Mouse (Mus musculus) gastrocnemius, adult 2 months (tissue): ENCODE data around the gene Nat9. TPM values are rescaled to one million over a fixed set of nuclear protein-coding genes. Genes with fewer than 3 reads are reported as not detected.
A peak's percentile ranks its signal among the peaks of the same experiment; 100 is the strongest.

ENCODE experiments used
- DNase-seq: peaks from one replicate; pipeline ENCODE4 v3.0.0; 2022
- H3K27ac ChIP-seq: fragments of 200-600 bp; 2 replicates; pipeline ENCODE4 v1.8.1; 2022; ENCODE audit warnings: mild to moderate bottlenecking
- H3K4me3 ChIP-seq: fragments of 200-600 bp; 2 replicates; pipeline ENCODE4 v1.8.1; 2022; ENCODE audit warnings: mild to moderate bottlenecking, moderate library complexity
- CTCF ChIP-seq: fragments of 200-600 bp; IDR thresholded peaks from 2 replicates; pipeline ENCODE4 v1.8.1; 2022; ENCODE audit warnings: antibody characterized with exemption, mild to moderate bottlenecking, moderate library complexity
- intact Hi-C: fragments of 180-260 bp; cut with DNase I; formaldehyde crosslinking; loops from one replicate; pipeline ENCODE4 v1.15.1; 2025
- total RNA-seq, 2 experiments: library from RNA; stranded (reverse); gene quantifications; 2 replicates each; pipeline ENCODE4 v1.2.3; 2021

The Nat9 gene
- total RNA-seq, 2 experiments from 2014 or later: 12.7 to 16.3 TPM

- Histone ChIP-seq H3K27ac (no peak overlapping the region), H3K4me3 (no peak overlapping the region)
- peak; percentile 10 for DNase-seq
- intact Hi-C loops: no loop called here
- TF ChIP-seq CTCF: no peak
Measured at GRCm38 (mm10) chr11:115155053-115155634, 32.5 kb downstream of the Nat9 start.

DNA sequence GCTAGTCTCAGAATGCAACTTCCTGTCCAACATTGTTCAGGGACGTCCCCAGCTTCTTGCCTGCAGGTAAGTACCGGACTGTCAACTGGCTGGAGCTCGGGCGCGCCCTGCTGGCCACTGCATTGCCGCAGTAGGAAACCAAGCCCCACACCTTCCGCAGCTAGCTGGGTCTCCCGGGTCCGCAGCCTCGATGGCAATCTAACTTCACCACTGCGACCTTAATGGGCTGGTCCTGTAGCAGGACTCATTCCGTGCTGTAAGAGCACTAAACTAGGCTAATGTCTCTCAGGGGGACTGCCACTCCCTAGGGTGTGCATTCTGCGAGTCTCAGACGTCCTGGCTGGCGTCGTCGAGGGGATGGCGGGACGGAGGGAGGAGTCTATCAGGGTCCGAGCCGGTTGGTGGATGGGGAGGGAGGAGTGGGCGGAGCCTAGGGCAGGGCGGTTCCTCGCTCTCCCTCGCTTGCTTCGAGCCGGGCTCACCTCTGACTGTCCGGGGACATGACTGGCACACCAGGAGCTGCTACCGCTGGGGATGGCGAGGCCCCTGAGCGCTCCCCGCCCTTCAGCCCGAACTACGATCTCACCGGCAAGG lies 33.9 kb downstream of the Nat9 start:
- peak; percentile 83 for TF ChIP-seq CTCF
- intact Hi-C loops: loop anchor here (1.0 kb wide), 1 partner anchor 70 kb away; no protein-coding TSS in a partner anchor
- DNase-seq: peak; percentile 77
- peak overlapping the region; percentile 57 for H3K4me3 ChIP-seq
- H3K27ac ChIP-seq: 0 out of 2 replicates have a peak overlapping the region, but pooled peaks have one; percentile 3

DNA sequence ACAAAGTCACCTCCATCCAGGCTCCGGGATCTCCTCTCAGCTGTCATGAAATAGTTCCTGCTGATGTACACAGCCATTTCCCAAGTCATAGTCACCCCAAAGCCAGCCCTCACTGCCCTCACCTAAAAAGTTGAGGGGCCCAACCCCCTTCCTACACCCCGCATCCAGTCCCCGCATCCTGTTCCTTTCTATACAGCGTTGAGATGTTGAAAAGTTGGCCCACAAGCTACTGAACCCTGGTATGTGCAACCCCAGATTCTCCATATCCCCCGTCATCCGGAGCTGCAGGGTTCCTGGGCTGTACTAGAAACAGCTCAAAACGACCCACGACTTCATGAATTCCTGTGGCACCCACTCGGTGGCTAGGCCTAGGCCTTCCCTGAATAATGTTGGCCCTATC lies 34.6 kb downstream of the Nat9 start:
- no peak for TF ChIP-seq CTCF
- Histone ChIP-seq H3K27ac (no peak overlapping the region), H3K4me3 (no peak overlapping the region)
- intact Hi-C loops: loop anchor here (1.0 kb wide), 1 partner anchor 70 kb away; no protein-coding TSS in a partner anchor
- no peak for DNase-seq

GRCm38 (mm10) chr11:115151755-115152429 lies 35.8 kb downstream of the Nat9 start:
- TF ChIP-seq CTCF: no peak
- DNase-seq: peak; percentile 64
- H3K27ac ChIP-seq: no peak overlapping the region
- intact Hi-C loops: no loop called here
- H3K4me3 ChIP-seq: peak overlapping the region; percentile 53

DNA sequence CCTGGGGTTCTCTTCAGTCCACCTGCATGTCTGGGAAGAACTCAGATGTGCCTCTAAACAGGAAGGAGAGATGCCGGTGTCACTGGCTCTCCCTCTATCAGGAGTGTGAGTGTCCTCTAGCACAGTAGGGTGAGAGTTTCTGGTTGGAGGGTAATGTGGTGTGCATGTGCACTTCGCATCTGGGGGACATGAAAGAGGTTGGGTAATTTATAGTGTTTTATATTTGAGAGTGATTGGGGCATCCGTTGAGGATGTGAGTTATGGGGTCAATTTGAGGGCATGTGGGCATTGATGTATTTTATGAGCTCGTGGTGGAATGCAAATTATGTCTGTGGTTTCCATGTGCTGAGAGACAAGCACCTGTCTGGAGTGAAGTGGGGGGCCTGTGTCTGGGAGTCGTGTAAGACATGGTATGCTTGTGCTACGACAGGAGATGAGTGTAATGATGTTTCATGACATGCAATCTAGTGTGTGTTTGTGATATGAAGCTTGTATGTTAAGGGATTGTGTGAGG lies 36.9 kb downstream of the Nat9 start:
- intact Hi-C loops: no loop called here
- no peak for TF ChIP-seq CTCF
- H3K27ac ChIP-seq: no peak overlapping the region
- H3K4me3 ChIP-seq: no peak overlapping the region
- DNase-seq: no peak

DNA sequence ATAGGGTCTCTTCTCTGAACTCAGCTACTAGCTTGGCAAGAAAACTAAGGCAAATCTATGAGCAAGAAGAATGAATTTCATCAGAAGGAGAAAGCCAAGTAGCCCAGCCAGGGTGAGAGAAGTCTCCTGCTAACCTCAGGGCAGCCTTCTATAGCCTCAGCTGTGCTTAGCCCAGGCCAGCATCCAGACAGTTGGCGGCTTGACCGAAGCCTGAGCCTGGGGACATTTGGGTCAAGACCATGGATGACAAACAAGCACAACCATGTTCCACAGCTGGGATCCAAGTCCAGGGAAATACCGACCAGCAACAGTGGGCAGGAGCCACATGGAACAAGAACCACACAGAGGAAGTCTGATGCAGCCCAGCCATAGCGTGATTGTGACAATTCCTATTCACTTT lies 39.8 kb downstream of the Nat9 start:
- intact Hi-C loops: no loop called here
- H3K27ac ChIP-seq: no peak overlapping the region
- TF ChIP-seq CTCF: no peak

DNA sequence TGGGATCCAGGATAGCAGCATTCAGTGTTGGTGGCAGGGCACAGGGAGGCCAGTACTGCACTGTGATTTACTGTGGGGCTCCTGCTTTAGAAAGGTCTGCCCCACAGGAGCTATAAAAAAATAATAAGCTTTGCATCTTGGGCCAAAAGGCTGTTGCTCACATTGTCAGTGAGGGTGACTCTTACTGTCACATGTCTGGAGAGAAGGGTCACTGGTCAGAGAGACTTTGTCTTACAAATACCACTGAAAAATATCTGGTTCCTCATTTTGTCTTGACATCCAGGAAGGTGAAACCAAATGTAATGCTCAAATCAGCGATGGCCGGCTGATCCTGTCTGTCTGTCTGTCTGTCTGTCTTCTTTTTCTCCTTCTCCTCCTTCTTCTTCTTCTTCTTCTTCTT lies 45.7 kb downstream of the Nat9 start:
- intact Hi-C loops: no loop called here

More for the DNA sequence above, 39.8 kb downstream of the Nat9 start:
- DNase-seq: no peak
- no peak overlapping the region for H3K4me3 ChIP-seq

GRCm38 (mm10) chr11:115138597-115139262 lies 48.9 kb downstream of the Nat9 start:
- Histone ChIP-seq H3K27ac (no peak overlapping the region), H3K4me3 (no peak overlapping the region)
- no peak for DNase-seq
- intact Hi-C loops: no loop called here
- TF ChIP-seq CTCF: no peak

More for the DNA sequence above, 45.7 kb downstream of the Nat9 start:
- DNase-seq: no peak
- H3K4me3 ChIP-seq: no peak overlapping the region
- TF ChIP-seq CTCF: no peak
- no peak overlapping the region for H3K27ac ChIP-seq

- Histone ChIP-seq H3K4me3 (no peak within 1 kb of the TSS), H3K27ac (no peak within 1 kb of the TSS)
- TF ChIP-seq CTCF: no peak
- intact Hi-C loops: no loop called here
- DNase-seq: no peak
Measured at GRCm38 (mm10) chr11:115133800-115134199, 53.9 kb downstream of the Nat9 start, which contains the start of gene Cd300lf. TSS of gene Cd300lf (minus strand) at chr11:115133992.

Other genes with a start within 250 kb of the Nat9 start
- gene Cd300c, start 218.7 kb downstream of the Nat9 start, total RNA-seq: not detected
- gene Cd300ld, start 197.9 kb downstream of the Nat9 start, total RNA-seq: under 1 TPM; 0.13 to 0.22 TPM
- gene Cd300c2, start 186.0 kb downstream of the Nat9 start, total RNA-seq: under 1 TPM; 0.28 TPM
- not detected for gene Cd300ld2, start 171.7 kb downstream of the Nat9 start, total RNA-seq
- under 1 TPM; 0.73 to 0.92 TPM for gene Cd300ld4, start 160.8 kb downstream of the Nat9 start, total RNA-seq
- 1 to 10 TPM in 1 of 2 experiments, under 1 TPM in 1; 0.92 to 1.3 TPM for gene Cd300ld5, start 150.1 kb downstream of the Nat9 start, total RNA-seq
- 1 to 10 TPM in 1 of 2 experiments, not detected in 1; 2.0 TPM for gene Cd300ld3, start 139.4 kb downstream of the Nat9 start, total RNA-seq
- gene Cd300e, start 125.7 kb downstream of the Nat9 start, total RNA-seq: not detected
- under 1 TPM; 0.17 to 0.36 TPM for gene Rab37, start 96.4 kb downstream of the Nat9 start, total RNA-seq
- gene Cd300lf, start 53.9 kb downstream of the Nat9 start, total RNA-seq: under 1 TPM in 1 of 2 experiments, not detected in 1; 0.31 TPM
- gene Slc9a3r1, start 24.5 kb downstream of the Nat9 start, total RNA-seq: 1 to 10 TPM; 1.8 to 2.6 TPM
- gene Tmem104, start 372 bp downstream of the Nat9 start, total RNA-seq: 1 to 10 TPM; 7.3 to 7.4 TPM
- under 1 TPM in 1 of 2 experiments, not detected in 1; 0.06 TPM for gene Grin2c, start 79.4 kb upstream of the Nat9 start, total RNA-seq
- gene Fdxr, start 89.2 kb upstream of the Nat9 start, total RNA-seq: 1 to 10 TPM; 2.9 to 4.4 TPM
- gene Fads6, start 109.8 kb upstream of the Nat9 start, total RNA-seq: 1 to 10 TPM; 2.4 to 5.4 TPM
- not detected for gene Otop2, start 119.3 kb upstream of the Nat9 start, total RNA-seq
- under 1 TPM; 0.61 to 0.81 TPM for gene Ush1g, start 134.2 kb upstream of the Nat9 start, total RNA-seq
- not detected for gene Otop3, start 146.9 kb upstream of the Nat9 start, total RNA-seq
- 1 to 10 TPM; 1.0 to 1.2 TPM for gene Hid1, start 179.9 kb upstream of the Nat9 start, total RNA-seq
- 1 to 10 TPM; 1.5 to 2.0 TPM for gene Cdr2l, start 194.1 kb upstream of the Nat9 start, total RNA-seq
- gene Mrpl58, start 215.9 kb upstream of the Nat9 start, total RNA-seq: 10 to 100 TPM; 79.2 to 99.2 TPM
- 100 to 1,000 TPM; 680 to 956 TPM for gene Atp5h, start 232.1 kb upstream of the Nat9 start, total RNA-seq
- 10 to 100 TPM; 14.8 to 22.3 TPM for gene Kctd2, start 232.3 kb upstream of the Nat9 start, total RNA-seq